Mouse (Mus musculus) CH12.LX (cell line): ENCODE results near the gene Olfr711. TPM values are rescaled to one million over a fixed set of nuclear protein-coding genes. Genes with fewer than 3 reads are reported as not detected.
"Not testable (repeated sequence)": the region's sequence is repeated elsewhere in the genome, so short reads cannot be mapped to it uniquely, and the experiment has no call there.

Experiments
- DNase-seq: peaks from one replicate; pipeline ENCODE4 v3.0.0-alpha.2; 2013; ENCODE audit errors: extremely low read depth
- H3K27ac ChIP-seq: 2 replicates; pipeline ENCODE4 v1.5.1; 2012; ENCODE audit warnings: low read depth, mild to moderate bottlenecking, control low read depth, moderate library complexity; ENCODE audit not compliant: insufficient read depth
- H3K27me3 ChIP-seq: replicated peaks from 2 replicates; pipeline ENCODE3; 2012; ENCODE audit warnings: inconsistent platforms
- H3K36me3 ChIP-seq, 2 experiments: replicated peaks in 1 of 2; 2 replicates each; pipeline versions ENCODE3 to v1.6.1; 2012; ENCODE audit warnings: inconsistent platforms in 1 of 2, low read length in 1 of 2, mild to moderate bottlenecking in 1 of 2, mixed read lengths in 1 of 2, moderate library complexity in 1 of 2; ENCODE audit not compliant: control insufficient read depth in 1 of 2, insufficient read depth in 1 of 2
- H3K4me1 ChIP-seq, 2 experiments: 2 replicates each; pipeline ENCODE4 v1.6.1; 2012; ENCODE audit warnings: inconsistent platforms in 1 of 2, moderate library complexity in 1 of 2; ENCODE audit not compliant: insufficient read depth in 2 of 2, control insufficient read depth in 1 of 2
- H3K4me2 ChIP-seq: 2 replicates; pipeline ENCODE4 v1.6.1; 2012; ENCODE audit warnings: low read depth, mild to moderate bottlenecking, control low read depth; ENCODE audit not compliant: poor library complexity, insufficient read depth, severe bottlenecking
- H3K4me3 ChIP-seq, 3 experiments: fragments of 150-350 bp in 1 of 3; sonication (generic) in 1 of 3; replicated peaks in 1 of 3; 2 replicates each; pipeline versions ENCODE3 to v1.5.1; 2011 to 2012; ENCODE audit warnings: low read depth in 2 of 3, low read length in 2 of 3, mild to moderate bottlenecking in 2 of 3, moderate library complexity in 2 of 3, control low read depth in 1 of 3, improper control_type of control experiment in 1 of 3, inconsistent platforms in 1 of 3, mixed read lengths in 1 of 3; ENCODE audit not compliant: poor library complexity in 1 of 3
- H3K79me2 ChIP-seq: replicated peaks from 2 replicates; pipeline ENCODE4 v1.6.1; 2012; ENCODE audit warnings: mild to moderate bottlenecking, moderate library complexity; ENCODE audit not compliant: control insufficient read depth, poor library complexity, insufficient read depth, severe bottlenecking; ENCODE audit errors: extremely low read depth
- H3K9ac ChIP-seq: 2 replicates; pipeline ENCODE4 v1.6.1; 2012; ENCODE audit warnings: low read depth, mild to moderate bottlenecking, control low read depth, moderate library complexity; ENCODE audit not compliant: insufficient read depth
- H3K9me3 ChIP-seq: replicated peaks from 2 replicates; pipeline ENCODE3; 2012; ENCODE audit warnings: low read length, inconsistent platforms, mixed read lengths
- BHLHE40 ChIP-seq: IDR thresholded peaks from 2 replicates; pipeline ENCODE4 v1.6.1; 2011; ENCODE audit warnings: mild to moderate bottlenecking, low read depth, low read length, improper control_type of control experiment
- CTCF ChIP-seq, 2 experiments: IDR thresholded peaks in 1 of 2; conservative IDR thresholded peaks in 1 of 2; 2 replicates each; pipeline ENCODE4 v1.5.1; 2011 to 2012; ENCODE audit warnings: low read depth in 2 of 2, low read length in 2 of 2, improper control_type of control experiment in 1 of 2, inconsistent platforms in 1 of 2, mild to moderate bottlenecking in 1 of 2, moderate library complexity in 1 of 2
- EP300 ChIP-seq: IDR thresholded peaks from 2 replicates; pipeline ENCODE4 v1.6.1; 2011; ENCODE audit warnings: low read length, improper control_type of control experiment
- ETS1 ChIP-seq: conservative IDR thresholded peaks from 2 replicates; pipeline ENCODE4 v1.6.1; 2012; ENCODE audit warnings: low read depth, mild to moderate bottlenecking, inconsistent platforms, low read length, improper control_type of control experiment, moderate library complexity
- HCFC1 ChIP-seq: IDR thresholded peaks from 2 replicates; pipeline ENCODE4 v1.6.1; 2012; ENCODE audit warnings: low read depth, mild to moderate bottlenecking, inconsistent platforms, low read length, improper control_type of control experiment
- IRF4 ChIP-seq: IDR thresholded peaks from 2 replicates; pipeline ENCODE4 v1.6.1; 2014; ENCODE audit warnings: low read depth, mild to moderate bottlenecking, inconsistent platforms, low read length, improper control_type of control experiment
- JUN ChIP-seq: IDR thresholded peaks from 2 replicates; pipeline ENCODE4 v1.6.1; 2011; ENCODE audit warnings: low read depth, mild to moderate bottlenecking, low read length, improper control_type of control experiment, moderate library complexity; ENCODE audit not compliant: insufficient read depth
- JUND ChIP-seq: conservative IDR thresholded peaks from 2 replicates; pipeline ENCODE4 v1.6.1; 2011; ENCODE audit warnings: low read depth, low read length, improper control_type of control experiment
- MAFK ChIP-seq: IDR thresholded peaks from 2 replicates; pipeline ENCODE4 v1.6.1; 2011; ENCODE audit warnings: low read length, improper control_type of control experiment; ENCODE audit not compliant: insufficient replicate concordance
- MAX ChIP-seq: IDR thresholded peaks from 2 replicates; pipeline ENCODE4 v1.6.1; 2011; ENCODE audit warnings: low read length, improper control_type of control experiment
- MEF2A ChIP-seq: IDR thresholded peaks from 2 replicates; pipeline ENCODE4 v1.6.1; 2014; ENCODE audit warnings: low read depth, mild to moderate bottlenecking, inconsistent platforms, low read length, improper control_type of control experiment, borderline replicate concordance
- MXI1 ChIP-seq: IDR thresholded peaks from 2 replicates; pipeline ENCODE4 v1.6.1; 2011; ENCODE audit warnings: mild to moderate bottlenecking, low read depth, low read length, improper control_type of control experiment
- MYC ChIP-seq: IDR thresholded peaks from 2 replicates; pipeline ENCODE4 v1.6.1; 2011; ENCODE audit warnings: low read depth, mild to moderate bottlenecking, improper control_type of control experiment, low read length
- NELFE ChIP-seq: IDR thresholded peaks from 2 replicates; pipeline ENCODE4 v1.6.1; 2011; ENCODE audit warnings: low read depth, low read length, improper control_type of control experiment
- NRF1 ChIP-seq: IDR thresholded peaks from 2 replicates; pipeline ENCODE4 v1.6.1; 2014; ENCODE audit warnings: low read depth, mild to moderate bottlenecking, inconsistent platforms, low read length, improper control_type of control experiment, moderate library complexity
- PAX5 ChIP-seq: IDR thresholded peaks from 2 replicates; pipeline ENCODE4 v1.6.1; 2012; ENCODE audit warnings: low read length, inconsistent platforms, mixed read lengths
- POLR2AphosphoS2 ChIP-seq: IDR thresholded peaks from 2 replicates; pipeline ENCODE4 v1.6.1; 2011; ENCODE audit warnings: low read depth, low read length, improper control_type of control experiment
- RAD21 ChIP-seq: IDR thresholded peaks from 2 replicates; pipeline ENCODE4 v1.6.1; 2011; ENCODE audit warnings: low read depth, mild to moderate bottlenecking, low read length, improper control_type of control experiment, moderate library complexity
- SIN3A ChIP-seq: IDR thresholded peaks from 2 replicates; pipeline ENCODE4 v1.6.1; 2012; ENCODE audit warnings: low read length, improper control_type of control experiment, inconsistent platforms
- SMC3 ChIP-seq: IDR thresholded peaks from 2 replicates; pipeline ENCODE4 v1.6.1; 2011; ENCODE audit warnings: low read depth, low read length, improper control_type of control experiment
- TBP ChIP-seq: conservative IDR thresholded peaks from 2 replicates; pipeline ENCODE4 v1.6.1; 2011; ENCODE audit warnings: low read depth, low read length, improper control_type of control experiment
- ZMIZ1 ChIP-seq: IDR thresholded peaks from 2 replicates; pipeline ENCODE4 v1.6.1; 2012; ENCODE audit warnings: low read depth, mild to moderate bottlenecking, inconsistent platforms, low read length, improper control_type of control experiment
- dilution Hi-C: fragments of 300-500 bp; cut with MboI; formaldehyde crosslinking; loops from 2 replicates; pipeline ENCODE4 v1.14.3; 2020; ENCODE audit warnings: low sequenced_read_pairs; ENCODE audit not compliant: extremely low pct_unique_long_range_greater_than_20kb, extremely low pct_ligation_motif_present
- in situ Hi-C: fragments of 300-500 bp; cut with MboI; formaldehyde crosslinking; loops from 3 replicates; pipeline ENCODE4 v1.14.3; 2019; ENCODE audit warnings: low sequenced_read_pairs, low pct_ligation_motif_present, low pct_unique_long_range_greater_than_20kb, mixed read lengths
- polyA plus RNA-seq: library from polyadenylated mRNA; unstranded; fragments of >175 nt; gene quantifications from 2 replicates; pipeline ENCODE4 v1.2.1, GENCODE M21; 2012; ENCODE audit warnings: low read depth; ENCODE audit not compliant: insufficient read length
- total RNA-seq, 2 experiments: library from RNA; depleted of rRNA; stranded (reverse); fragments of 300-350 nt in 1 of 2; fragments of >200 nt in 1 of 2; gene quantifications; 2 replicates each; pipeline ENCODE4 v1.2.3; 2012 to 2014

Olfr711 gene
- total and polyA plus RNA-seq, 3 experiments: not detected

DNA sequence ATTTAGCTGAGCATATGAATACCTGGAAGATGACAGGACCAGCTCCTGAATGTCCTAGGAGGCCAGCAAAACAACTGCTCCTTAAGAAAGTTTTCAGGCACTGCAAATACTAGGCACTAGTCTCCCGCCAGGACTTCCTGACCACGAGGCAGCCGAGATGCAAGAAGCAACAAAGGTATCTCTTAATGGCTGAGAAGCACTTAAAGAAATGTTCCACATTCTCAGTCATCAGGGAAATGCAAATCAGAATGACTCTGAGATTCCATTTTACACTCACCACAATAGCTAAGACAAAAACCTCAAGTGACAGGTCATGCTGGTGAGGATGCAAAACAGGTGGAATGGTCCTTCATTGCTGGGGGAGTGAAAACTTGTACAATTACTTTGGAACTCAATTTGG, 10.0 kb upstream of the Olfr711 start:
- Histone ChIP-seq H3K36me3 (no peaks in the 10 kb centered on the region), H3K4me1 (peaks cover 0 to 10% of the 10 kb centered on the region in 2 experiments; a peak in 2 of 4 replicates), H3K9ac (no peak overlapping the region), H3K4me2 (no peak overlapping the region), H3K79me2 (no peaks in the 10 kb centered on the region), H3K9me3 (no peaks in the 10 kb centered on the region), H3K27me3 (no peaks in the 10 kb centered on the region), H3K27ac (no peak overlapping the region), H3K4me3 (no peak overlapping the region)
- in situ Hi-C loops (no loop called here), dilution Hi-C loops (no loop called here)
- DNase-seq: peak; percentile 73
- TF ChIP-seq ETS1 (peak; percentile 36; the same call in 1 of the 2 replicates), BHLHE40 (0 out of 2 replicates have a peak, but pooled peaks have one; percentile 8), EP300 (peak; percentile 62; the same call in 1 of the 2 replicates), HCFC1 (no peak), JUN (peak; percentile 31; the same call in 1 of the 2 replicates), MAX (peak; percentile 44; the same call in 1 of the 2 replicates)

DNA sequence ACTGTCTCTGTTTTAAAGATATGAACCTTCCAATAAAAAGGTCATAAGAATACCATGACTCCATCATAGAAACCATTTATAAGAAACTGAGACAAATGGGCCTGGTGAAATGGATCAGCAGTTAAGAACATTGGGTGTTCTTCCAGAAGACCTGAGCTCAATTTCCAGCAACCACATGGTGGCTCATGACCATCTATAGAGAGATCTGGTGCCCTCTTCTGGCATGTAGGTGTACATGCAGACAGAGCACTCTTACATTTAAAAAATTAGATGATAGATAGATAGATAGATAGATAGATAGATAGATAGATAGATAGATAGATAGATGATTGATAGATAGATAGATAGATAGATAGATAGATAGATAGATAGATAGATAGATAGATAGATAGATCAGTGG, 7.8 kb downstream of the Olfr711 start:
- H3K4me2 ChIP-seq, H3K4me1 ChIP-seq, H3K27me3 ChIP-seq, H3K79me2 ChIP-seq, H3K9ac ChIP-seq, dilution Hi-C loops, H3K36me3 ChIP-seq, in situ Hi-C loops, H3K4me3 ChIP-seq, H3K27ac ChIP-seq: not testable (repeated sequence)
- peak; percentile 43 for DNase-seq
- peak; percentile 75 for TF ChIP-seq MYC
- peak in 1 of 2 experiments; percentile 74; a peak in 2 of 4 replicates for TF ChIP-seq CTCF (conservative IDR thresholded peaks at IDR 0.05 in 1 of 2, IDR thresholded peaks at IDR 0.05 in 1 of 2; ENCODE audit: low read depth in 2 of 2, low read length in 2 of 2)
- TF ChIP-seq RAD21: peak; percentile 44
- TF ChIP-seq SMC3: peak; percentile 55
- TF ChIP-seq, all 38 proteins: peak for 4; not testable (repeated sequence) for 34
- H3K9me3 ChIP-seq: not testable (repeated sequence)

DNA sequence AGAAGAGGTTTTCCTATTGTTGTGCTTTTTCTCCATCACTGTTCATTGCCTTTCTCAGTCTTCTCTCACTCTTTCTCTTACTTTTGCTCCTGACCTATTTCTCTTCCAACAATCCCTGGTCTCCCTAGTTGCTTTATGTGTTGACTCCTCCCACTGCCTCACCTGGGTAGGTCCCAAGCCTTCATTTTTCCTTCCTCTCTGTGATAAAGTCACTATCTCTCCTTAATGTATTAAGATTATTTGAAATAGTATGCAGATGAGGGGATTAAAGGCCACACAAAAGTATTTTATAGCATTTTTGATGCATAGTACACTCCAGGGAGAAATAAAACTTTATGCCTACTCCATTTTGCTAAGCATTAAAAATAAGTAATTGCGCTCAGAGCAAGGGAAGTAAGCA, 11.4 kb downstream of the Olfr711 start, which contains the start of gene Olfr6:
TSS of gene Olfr6 (minus strand) at position 101 of the 400 bp plus-strand sequence.
- dilution Hi-C loops: no loop called here

More for the DNA sequence above, 11.4 kb downstream of the Olfr711 start, which contains the start of gene Olfr6:
- no peak for DNase-seq
- no peaks in the 10 kb centered on the region for H3K27me3 ChIP-seq
- H3K4me3 ChIP-seq: no peak within 1 kb of the TSS
- H3K4me2 ChIP-seq: no peak within 1 kb of the TSS
- no peaks in the 10 kb centered on the region for H3K36me3 ChIP-seq
- H3K9ac ChIP-seq: no peak within 1 kb of the TSS
- H3K27ac ChIP-seq: no peak within 1 kb of the TSS
- in situ Hi-C loops: no loop called here
- H3K9me3 ChIP-seq: no peaks in the 10 kb centered on the region
- no peak for TF ChIP-seq JUN
- TF ChIP-seq MEF2A: no peak
- TF ChIP-seq MYC: no peak
- TF ChIP-seq TBP: no peak
- TF ChIP-seq RAD21: no peak
- TF ChIP-seq JUND: no peak
- no peak for TF ChIP-seq MXI1
- TF ChIP-seq IRF4: no peak
- no peak for TF ChIP-seq NRF1
- no peak for TF ChIP-seq NELFE
- TF ChIP-seq PAX5: no peak
- TF ChIP-seq ZMIZ1: no peak
- TF ChIP-seq SIN3A: no peak
- no peak for TF ChIP-seq MAFK
- no peak for TF ChIP-seq POLR2AphosphoS2
- no peak for TF ChIP-seq ETS1
- H3K79me2 ChIP-seq: no peaks in the 10 kb centered on the region
- no peaks in the 10 kb centered on the region for H3K4me1 ChIP-seq
